Mouse (Mus musculus) layer of hippocampus, adult 2 months (tissue): Measurements from ENCODE around the gene Srrm4. TPM values are rescaled to one million over a fixed set of nuclear protein-coding genes. Genes with fewer than 3 reads are reported as not detected.

Source experiments
- DNase-seq, 2 experiments: peaks; one replicate each; pipeline ENCODE4 v3.0.0; 2022; ENCODE audit warnings: low spot score in 2 of 2
- H3K27ac ChIP-seq: fragments of 200-600 bp; 2 replicates; pipeline ENCODE4 v1.8.1; 2022
- H3K4me3 ChIP-seq: fragments of 200-600 bp; 2 replicates; pipeline ENCODE4 v1.8.1; 2022; ENCODE audit warnings: mild to moderate bottlenecking
- CTCF ChIP-seq: fragments of 200-600 bp; conservative IDR thresholded peaks from 2 replicates; pipeline ENCODE4 v1.8.1; 2022; ENCODE audit warnings: antibody characterized with exemption, mild to moderate bottlenecking, moderate library complexity
- total RNA-seq, 2 experiments: library from RNA; stranded (reverse); gene quantifications; 2 replicates each; pipeline ENCODE4 v1.2.3; 2021

Gene Srrm4
- total RNA-seq, 2 experiments from 2014 or later = 29.4 to 29.9 TPM

DNA sequence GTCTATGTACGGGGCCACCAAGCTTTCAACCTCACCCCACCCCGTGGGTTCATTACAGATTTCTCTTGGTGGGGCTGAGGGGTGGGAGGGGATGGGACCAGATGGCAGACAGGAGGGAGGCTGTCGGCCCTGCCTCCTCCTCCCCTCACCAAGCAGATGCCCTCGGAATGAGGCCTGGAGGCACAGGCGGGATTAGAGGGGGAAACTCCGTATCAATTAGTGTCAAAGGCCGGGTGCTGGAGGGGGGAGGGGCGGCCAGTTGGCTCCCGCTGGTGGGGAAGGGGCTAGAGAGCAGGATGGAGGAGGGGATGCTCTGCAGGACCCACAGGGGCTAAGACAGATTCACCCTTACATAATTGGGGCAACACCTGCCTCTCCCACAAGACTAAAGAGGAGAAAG, 22.0 kb downstream of the Srrm4 start:
- Histone ChIP-seq H3K27ac (peak overlapping the region; percentile 39; the same call in 1 of the 2 replicates), H3K4me3 (no peak overlapping the region)
- TF ChIP-seq CTCF = no peak
- no peak for DNase-seq

DNA sequence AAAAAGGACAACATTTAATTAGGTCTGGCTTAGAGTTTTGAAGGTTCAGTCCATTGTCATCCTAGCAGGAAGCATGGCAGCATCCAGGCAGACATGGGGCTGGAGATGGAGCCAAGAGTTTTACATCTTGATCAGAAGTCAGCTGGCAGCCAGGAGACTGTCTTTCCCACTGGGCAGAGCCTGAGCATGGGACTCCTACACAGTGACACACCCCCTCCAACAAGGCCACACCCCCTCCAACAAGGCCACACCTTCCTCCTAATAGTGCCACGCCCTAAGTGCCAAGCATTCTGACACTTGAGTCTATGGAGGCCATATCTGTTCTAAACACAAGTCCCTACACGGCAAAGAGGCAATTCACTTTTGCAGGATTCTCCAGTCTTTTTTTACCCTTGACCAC, 23.6 kb downstream of the Srrm4 start:
- DNase-seq = no peak
- TF ChIP-seq CTCF = no peak

GRCm38 (mm10) chr5:116567298-116567697, 24.3 kb downstream of the Srrm4 start:
- TF ChIP-seq CTCF = no peak
- Histone ChIP-seq H3K27ac (no peak overlapping the region), H3K4me3 (no peak overlapping the region)
- no peak for DNase-seq

More for the DNA sequence above, 23.6 kb downstream of the Srrm4 start:
- no peak overlapping the region for H3K4me3 ChIP-seq
- H3K27ac ChIP-seq = no peak overlapping the region

DNA sequence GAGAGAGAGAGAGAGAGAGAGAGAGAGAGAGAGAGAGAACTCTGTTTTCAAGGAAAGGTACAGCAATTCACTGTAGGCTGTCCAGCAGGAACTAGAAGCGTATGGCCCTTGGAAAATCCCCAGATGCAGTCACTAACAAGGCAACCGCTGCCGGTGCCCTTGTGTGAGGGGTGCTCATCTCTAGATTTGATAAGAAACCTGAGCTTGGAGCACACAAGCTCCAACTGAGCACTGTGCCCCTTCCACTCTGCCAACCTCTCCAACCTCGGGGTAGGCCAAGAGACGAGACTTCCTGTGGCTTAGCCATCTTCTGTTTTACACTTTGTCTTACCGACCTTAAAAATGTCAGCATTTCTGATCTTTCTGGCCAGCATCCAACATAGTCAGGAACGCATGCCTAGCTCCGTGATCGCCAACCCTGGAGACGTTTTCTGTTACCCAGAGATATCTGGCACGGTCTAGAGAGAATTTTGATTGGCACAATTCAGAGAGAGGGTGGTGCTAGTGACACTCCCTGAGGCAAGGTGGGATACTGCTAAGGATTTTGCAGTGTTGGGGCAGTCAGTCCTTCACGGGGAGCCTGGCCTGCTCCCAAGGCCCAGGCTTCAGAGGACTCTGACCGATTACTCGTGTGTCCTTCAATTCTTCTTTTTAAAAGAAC, 25.1 kb downstream of the Srrm4 start:
- no peak for TF ChIP-seq CTCF
- no peak overlapping the region for H3K27ac ChIP-seq
- H3K4me3 ChIP-seq = no peak overlapping the region
- no peak for DNase-seq

- no peak overlapping the region for H3K4me3 ChIP-seq
- TF ChIP-seq CTCF = no peak
- H3K27ac ChIP-seq = no peak overlapping the region
- DNase-seq = no peak
These were observed 26.0 kb downstream of the Srrm4 start for GRCm38 (mm10) chr5:116565573-116565972.

GRCm38 (mm10) chr5:116564391-116564790, 27.2 kb downstream of the Srrm4 start:
- TF ChIP-seq CTCF = no peak
- Histone ChIP-seq H3K27ac (no peak overlapping the region), H3K4me3 (no peak overlapping the region)
- DNase-seq = no peak

DNA sequence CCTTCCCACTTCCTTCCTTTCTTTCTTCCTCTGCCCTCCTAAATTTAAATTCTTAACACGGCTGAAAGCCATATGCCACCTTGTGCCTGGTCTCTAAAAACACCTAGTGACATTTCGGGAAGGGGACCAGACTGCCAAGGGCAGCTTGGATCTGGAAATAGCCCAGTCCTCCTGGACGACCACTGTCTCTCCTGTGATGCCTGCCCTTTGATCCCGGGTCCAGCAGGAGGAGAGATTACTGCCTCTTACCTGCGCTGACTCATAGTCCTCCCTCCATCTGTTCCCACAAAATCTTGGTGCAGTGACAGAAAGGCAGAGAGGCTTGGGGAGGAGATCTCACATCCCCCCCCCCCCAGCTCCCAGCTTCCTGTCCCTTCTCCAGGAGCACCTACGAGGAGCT, 27.9 kb downstream of the Srrm4 start:
- no peak overlapping the region for H3K27ac ChIP-seq
- no peak for TF ChIP-seq CTCF
- no peak overlapping the region for H3K4me3 ChIP-seq
- no peak for DNase-seq

GRCm38 (mm10) chr5:116559091-116559490, 32.5 kb downstream of the Srrm4 start:
- Histone ChIP-seq H3K4me3 (no peak overlapping the region), H3K27ac (no peak overlapping the region)
- peak in 1 of 2 experiments; percentile 34 for DNase-seq
- TF ChIP-seq CTCF = no peak

GRCm38 (mm10) chr5:116556614-116557013, 35.0 kb downstream of the Srrm4 start:
- no peak for DNase-seq
- Histone ChIP-seq H3K4me3 (no peak overlapping the region), H3K27ac (no peak overlapping the region)
- TF ChIP-seq CTCF = peak; percentile 66

DNA sequence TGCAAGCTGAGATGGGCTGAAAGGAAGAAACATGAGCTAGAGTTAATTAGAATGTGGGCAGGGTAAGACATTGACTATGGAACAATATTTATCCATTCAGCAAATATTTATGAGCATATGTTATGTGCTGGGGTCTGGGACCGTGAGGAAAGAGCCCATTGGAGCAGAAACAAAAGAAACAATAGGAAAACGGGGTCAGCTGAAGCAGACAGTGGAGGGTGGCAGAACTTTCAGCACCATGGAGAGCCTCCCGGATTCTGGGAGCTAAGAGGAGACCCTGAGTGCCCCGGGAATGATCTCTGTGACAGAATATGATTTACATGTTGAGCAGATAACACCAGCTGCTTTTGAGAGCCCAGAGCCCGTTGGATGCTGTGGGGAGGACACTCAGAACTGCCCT, 37.7 kb downstream of the Srrm4 start:
- Histone ChIP-seq H3K4me3 (no peak overlapping the region), H3K27ac (no peak overlapping the region)
- no peak for TF ChIP-seq CTCF
- DNase-seq = no peak

DNA sequence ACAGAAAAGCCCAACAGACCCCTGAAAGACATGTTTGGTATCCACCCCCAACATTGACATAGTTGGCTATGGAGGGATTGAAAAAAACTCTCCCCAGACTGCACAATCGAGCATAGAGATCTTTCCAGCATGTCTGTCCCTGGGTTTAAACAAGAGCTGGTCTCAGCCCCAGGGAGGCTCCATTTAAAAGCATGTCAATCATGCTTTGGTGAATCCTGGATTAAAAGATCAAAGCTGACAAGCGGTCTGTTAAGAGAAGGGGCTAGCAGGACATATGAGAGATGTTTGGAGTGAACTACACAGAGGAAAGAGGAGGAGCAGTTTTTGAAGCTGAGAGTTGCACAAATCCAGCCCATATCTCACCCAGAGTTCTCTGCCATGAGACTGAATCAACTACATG, 38.5 kb downstream of the Srrm4 start:
- TF ChIP-seq CTCF = no peak
- no peak for DNase-seq
- Histone ChIP-seq H3K4me3 (no peak overlapping the region), H3K27ac (no peak overlapping the region)

DNA sequence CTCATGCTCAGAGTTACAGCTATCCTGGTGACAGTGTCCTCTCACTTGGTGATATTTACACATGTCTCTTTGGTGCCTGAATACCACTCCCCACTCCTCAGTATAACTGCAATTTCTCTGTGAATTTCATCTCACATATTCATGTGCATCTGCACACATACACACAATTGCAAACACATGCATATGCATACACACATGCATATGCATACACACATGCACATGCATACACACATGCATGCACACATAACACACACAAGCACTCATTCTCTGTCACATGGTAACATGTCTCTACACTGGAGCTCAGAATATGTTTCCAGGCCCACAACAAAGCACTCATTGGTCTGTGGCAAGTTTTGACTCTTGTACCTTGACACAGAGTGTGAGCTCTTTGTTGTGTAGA, 39.0 kb downstream of the Srrm4 start:
- no peak for DNase-seq
- H3K27ac ChIP-seq = no peak overlapping the region
- H3K4me3 ChIP-seq = no peak overlapping the region
- no peak for TF ChIP-seq CTCF

- H3K27ac ChIP-seq = no peak overlapping the region
- no peak for DNase-seq
- H3K4me3 ChIP-seq = no peak overlapping the region
- TF ChIP-seq CTCF = no peak
These were observed 45.9 kb downstream of the Srrm4 start for GRCm38 (mm10) chr5:116545746-116546145.

- Histone ChIP-seq H3K27ac (no peak overlapping the region), H3K4me3 (no peak overlapping the region)
- peak; percentile 64 for TF ChIP-seq CTCF
- DNase-seq = peak in 1 of 2 experiments; percentile 30
These were observed 49.3 kb downstream of the Srrm4 start for GRCm38 (mm10) chr5:116542317-116542716.
